Mouse (Mus musculus): ENCODE data around the gene Tbc1d8b.

GRCm38 (mm10) chrX:139737066-139737465, 52.3 kb downstream of the Tbc1d8b start:
- TF ChIP-seq CTCF (IDR thresholded peaks at IDR 0.05; ENCODE audit: low read depth, low read length) (no peak), POLR2A (IDR thresholded peaks at IDR 0.05; ENCODE audit: insufficient read depth, low read length) (no peak)

Measured in ES-Bruce4 (cell line).